Mouse (Mus musculus) C2C12 (cell line): ENCODE measurements around the gene Pigk.

Source experiments
- CTCF ChIP-seq: IDR thresholded peaks from one replicate; pipeline ENCODE4 v1.5.1; 2011; ENCODE audit not compliant: control insufficient read depth, insufficient read depth, insufficient read length
- MAX ChIP-seq: IDR thresholded peaks from one replicate; pipeline ENCODE4 v1.6.1; 2011; ENCODE audit warnings: mild to moderate bottlenecking, control low read depth
- MYOD1 ChIP-seq: IDR thresholded peaks from one replicate; pipeline ENCODE4 v1.6.1; 2011; ENCODE audit warnings: low read depth; ENCODE audit not compliant: control insufficient read depth, insufficient read length

GRCm38 (mm10) chr3:152944766-152945165 lies 230.9 kb downstream of the Pigk start:
- TF ChIP-seq CTCF (no peak), MAX (no peak), MYOD1 (no peak)
